Mouse (Mus musculus) embryonic facial prominence, embryonic 10.5 days (tissue): ENCODE data around the gene Cfd. TPM values are rescaled to one million over a fixed set of nuclear protein-coding genes. Genes with fewer than 3 reads are reported as not detected.
A peak's percentile ranks its signal among the peaks of the same experiment; 100 is the strongest.

Experiments
- DNase-seq: peaks from one replicate; pipeline ENCODE4 v3.0.0-alpha.2; 2017; ENCODE audit warnings: low spot score
- H3K27ac ChIP-seq: fragments of 300-500 bp; sonication (generic); replicated peaks from 2 replicates; pipeline ENCODE4 v1.5.1; 2016; ENCODE audit warnings: mild to moderate bottlenecking
- H3K27me3 ChIP-seq: fragments of 300-500 bp; sonication (generic); replicated peaks from 2 replicates; pipeline ENCODE4 v1.6.1; 2016; ENCODE audit warnings: low read depth, mild to moderate bottlenecking; ENCODE audit not compliant: poor library complexity, severe bottlenecking
- H3K36me3 ChIP-seq: fragments of 300-500 bp; sonication (generic); replicated peaks from 2 replicates; pipeline ENCODE4 v1.6.1; 2016; ENCODE audit warnings: mild to moderate bottlenecking, moderate library complexity
- H3K4me1 ChIP-seq: fragments of 300-500 bp; sonication (generic); 2 replicates; pipeline ENCODE4 v1.6.1; 2016
- H3K4me3 ChIP-seq: fragments of 300-500 bp; sonication (generic); 2 replicates; pipeline ENCODE4 v1.5.1; 2016; ENCODE audit warnings: mild to moderate bottlenecking, moderate library complexity
- H3K9me3 ChIP-seq: fragments of 300-500 bp; sonication (generic); 2 replicates; pipeline ENCODE4 v1.6.1; 2016; ENCODE audit warnings: mild to moderate bottlenecking
- WGBS: fragments of 180-500 bp; shearing (Covaris S2); methylation state at CpG from one replicate; pipeline ENCODE4 v1.1.7; 2016; 5-methylcytosine and 5-hydroxymethylcytosine counted together
- polyA plus RNA-seq: library from polyadenylated mRNA; unstranded; fragments of >200 nt; fragmentation: Nextera tagmentation; extraction: Ambion mirVana; gene quantifications from 2 replicates; pipeline ENCODE4 v1.2.1, GENCODE M21; 2016

The Cfd gene
- polyA plus RNA-seq, 1 experiment from 2014 or later: not detected

DNA sequence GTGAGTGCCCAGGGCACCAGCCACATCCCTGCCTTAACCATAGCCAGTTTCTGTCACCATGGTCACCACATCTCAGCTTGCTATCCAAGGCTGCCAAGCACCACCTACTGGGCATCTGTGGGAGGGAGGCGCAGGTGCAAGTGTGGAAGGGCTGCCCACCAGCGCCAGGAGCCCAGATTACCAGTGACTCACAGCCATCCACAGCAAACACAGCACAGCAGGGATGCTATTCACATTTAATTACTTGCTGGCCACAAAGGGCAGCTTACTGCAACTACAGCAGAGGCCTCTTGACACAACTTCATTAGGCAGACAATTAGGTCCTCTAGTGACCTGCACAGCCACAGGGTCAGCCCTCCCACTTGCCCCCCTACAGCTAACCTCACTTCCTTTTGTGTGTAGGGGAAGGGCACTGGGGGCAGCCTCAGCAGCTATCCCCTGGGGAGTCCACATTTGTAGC lies 10.3 kb downstream of the Cfd start:
- H3K36me3 ChIP-seq: peaks cover 99% of the 10 kb centered on the region
- H3K27me3 ChIP-seq: peaks cover 54% of the 10 kb centered on the region
- DNase-seq: peak; percentile 40
- no peak overlapping the region for H3K27ac ChIP-seq
- no peak overlapping the region for H3K4me3 ChIP-seq
- 23% methylated on average over 2 of the region's 2 CpGs for WGBS
- no peaks in the 10 kb centered on the region for H3K9me3 ChIP-seq
- peaks cover 29% of the 10 kb centered on the region for H3K4me1 ChIP-seq

DNA sequence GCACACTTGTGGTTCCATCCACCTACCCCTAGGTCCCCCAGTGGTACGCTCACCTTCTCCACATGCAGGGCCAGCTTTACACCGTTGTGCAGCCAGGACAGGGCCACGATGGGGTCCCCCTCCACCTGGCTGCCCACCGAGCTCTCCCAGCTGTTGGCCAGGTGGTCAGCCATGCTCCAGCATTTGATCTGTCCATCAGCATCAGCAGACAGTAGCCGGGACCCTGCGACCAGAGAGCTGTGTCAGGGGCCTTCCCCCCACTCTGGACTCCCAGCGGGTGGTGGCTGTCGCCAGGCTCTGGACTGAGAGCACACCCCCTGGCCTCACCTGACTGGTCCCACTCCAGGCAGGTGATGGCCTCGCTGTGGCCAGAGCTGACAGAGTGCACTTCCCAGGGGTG lies 16.1 kb downstream of the Cfd start:
- Histone ChIP-seq H3K4me3 (peak overlapping the region; percentile 78; the same call in 1 of the 2 replicates), H3K27me3 (peaks cover 20% of the 10 kb centered on the region), H3K27ac (no peak overlapping the region), H3K4me1 (peaks cover 23% of the 10 kb centered on the region), H3K36me3 (peaks cover 71% of the 10 kb centered on the region), H3K9me3 (no peaks in the 10 kb centered on the region)
- WGBS: 92% methylated on average over 9 of the region's 9 CpGs
- DNase-seq: no peak

DNA sequence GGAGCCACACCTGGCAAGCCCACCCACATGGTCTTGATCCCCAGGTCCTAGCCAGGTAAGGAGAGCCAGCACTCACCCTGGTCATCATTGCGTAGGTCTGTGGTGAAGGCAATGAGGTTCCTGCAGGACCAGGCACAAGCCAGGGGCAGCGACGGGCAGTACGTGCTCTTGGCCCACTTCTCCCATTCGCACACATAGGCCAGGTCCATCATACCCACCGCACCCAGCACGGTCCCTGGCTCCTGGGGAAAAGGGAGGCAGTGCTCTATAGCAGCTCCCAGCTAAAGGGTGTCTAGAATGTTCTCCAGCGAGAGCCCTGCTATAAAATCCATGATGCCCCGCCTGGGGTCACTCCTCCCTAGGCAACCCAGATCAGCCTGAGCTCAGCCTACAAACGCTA lies 16.8 kb downstream of the Cfd start:
- no peak for DNase-seq
- Histone ChIP-seq H3K4me3 (peak overlapping the region; percentile 78), H3K27ac (peak overlapping the region; percentile 49), H3K27me3 (peaks cover 15% of the 10 kb centered on the region), H3K36me3 (peaks cover 71% of the 10 kb centered on the region), H3K4me1 (peaks cover 23% of the 10 kb centered on the region), H3K9me3 (no peaks in the 10 kb centered on the region)
- 91% methylated on average over 10 of the region's 10 CpGs for WGBS

DNA sequence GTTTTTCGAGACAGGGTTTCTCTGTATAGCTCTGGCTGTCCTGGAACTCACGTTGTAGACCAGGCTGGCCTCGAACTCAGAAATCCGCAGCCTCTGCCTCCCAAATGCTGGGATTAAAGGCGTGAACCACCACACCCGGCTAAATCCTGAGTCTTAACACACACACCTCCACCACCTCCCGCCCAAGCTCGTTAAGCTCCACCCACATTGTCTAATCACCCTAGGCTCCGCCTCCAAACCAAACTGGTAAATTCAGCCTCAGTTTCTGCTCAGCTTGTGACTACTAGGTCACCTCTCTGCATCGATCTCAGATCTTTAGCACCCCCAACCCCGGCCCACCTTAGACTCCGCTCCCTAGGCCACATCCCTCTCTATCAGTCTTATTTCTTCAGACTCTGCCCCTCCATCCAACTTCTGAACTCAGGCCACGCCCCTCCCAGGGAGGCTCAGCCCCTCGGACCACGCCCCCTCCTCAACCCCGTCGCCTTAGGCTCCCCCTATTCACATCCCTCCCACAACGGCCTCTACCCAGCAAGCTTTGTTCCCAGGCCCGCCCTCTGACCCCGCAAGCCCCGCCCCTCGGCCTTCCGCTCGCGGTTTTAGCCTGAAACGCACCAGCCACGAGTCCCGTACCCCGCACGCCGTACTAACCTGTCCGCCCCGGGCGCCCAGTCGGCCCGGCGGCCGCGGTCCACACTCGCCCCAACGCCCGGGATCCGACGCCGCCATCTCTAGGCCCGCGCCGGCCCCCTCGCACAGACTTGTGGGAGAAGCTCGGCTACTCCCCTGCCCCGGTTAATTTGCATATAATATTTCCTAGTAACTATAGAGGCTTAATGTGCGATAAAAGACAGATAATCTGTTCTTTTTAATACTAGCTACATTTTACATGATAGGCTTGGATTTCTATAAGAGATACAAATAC lies 17.8 kb downstream of the Cfd start, which contains the start of gene Med16:
Gene Med16, minus strand, starts transcription at position 757 of the 925 bp plus-strand sequence.
- Histone ChIP-seq H3K27me3 (peaks cover 5% of the 10 kb centered on the region), H3K9me3 (no peaks in the 10 kb centered on the region), H3K36me3 (peaks cover 71% of the 10 kb centered on the region), H3K27ac (peak within 1 kb of the TSS; percentile 100), H3K4me3 (peak within 1 kb of the TSS; percentile 78), H3K4me1 (peaks cover 27% of the 10 kb centered on the region)
- peak; percentile 97 for DNase-seq
- WGBS: 2% methylated on average over 52 of the region's 52 CpGs

DNA sequence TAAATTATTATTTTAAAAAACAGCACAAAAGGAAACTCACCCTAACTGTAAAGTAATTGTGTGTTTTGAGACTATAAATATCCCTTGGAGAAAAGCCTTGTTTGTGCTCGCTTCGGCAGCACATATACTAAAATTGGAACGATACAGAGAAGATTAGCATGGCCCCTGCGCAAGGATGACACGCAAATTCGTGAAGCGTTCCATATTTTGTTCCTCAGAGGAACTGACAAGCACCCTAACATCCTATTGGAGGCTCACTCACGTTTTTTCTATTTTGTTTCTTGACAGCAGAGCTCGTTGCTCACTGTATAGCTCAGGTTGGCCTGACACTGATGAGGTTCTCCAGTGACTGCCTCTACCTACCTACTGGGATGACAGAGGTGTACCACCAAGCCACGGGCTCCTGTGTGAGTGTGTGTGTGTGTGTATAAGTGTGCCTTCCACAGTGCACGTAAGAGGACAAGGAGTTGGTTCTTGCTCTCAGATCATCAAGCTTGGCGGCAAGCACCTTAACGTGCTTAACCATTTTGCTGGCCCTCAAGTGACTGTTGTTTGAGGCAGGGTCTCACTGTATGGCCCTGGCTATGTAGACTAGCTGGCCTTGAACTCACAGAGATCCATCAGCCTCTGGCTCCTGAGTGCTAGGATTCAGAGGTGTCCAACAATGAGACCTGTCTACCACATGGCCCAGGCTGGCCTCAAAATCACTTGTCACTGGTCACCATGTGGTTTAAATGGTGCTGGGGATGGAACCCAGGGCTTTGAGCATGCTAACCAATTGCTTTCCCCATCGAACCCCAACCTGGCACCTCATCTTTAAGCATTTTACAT lies 18.7 kb downstream of the Cfd start:
- H3K27me3 ChIP-seq: no peaks in the 10 kb centered on the region; the same call in 1 of the 2 replicates
- 25% methylated on average over 14 of the region's 14 CpGs for WGBS
- peak; percentile 50 for DNase-seq
- H3K4me1 ChIP-seq: peaks cover 33% of the 10 kb centered on the region
- peak overlapping the region; percentile 100 for H3K27ac ChIP-seq
- H3K9me3 ChIP-seq: no peaks in the 10 kb centered on the region
- peak overlapping the region; percentile 78 for H3K4me3 ChIP-seq
- H3K36me3 ChIP-seq: peaks cover 64% of the 10 kb centered on the region

DNA sequence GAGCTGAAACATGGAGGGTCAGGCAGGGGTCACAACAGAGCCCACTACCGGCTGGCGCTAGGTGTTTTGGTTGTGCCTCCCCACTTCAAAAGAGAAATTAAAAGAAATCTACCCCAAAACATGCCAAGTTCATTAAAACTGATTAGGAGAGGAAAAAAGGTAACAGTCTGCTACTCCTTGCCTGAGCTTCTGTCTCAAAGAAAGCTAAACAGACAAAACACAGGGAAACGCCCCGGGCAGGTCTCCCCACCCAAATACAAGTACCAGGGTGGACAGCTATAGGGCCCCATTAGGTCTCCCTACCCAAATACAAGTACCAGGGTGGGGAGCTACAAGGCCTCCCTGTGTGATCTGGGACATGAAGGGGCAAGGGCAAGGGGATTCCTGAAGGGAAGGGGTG lies 19.9 kb downstream of the Cfd start, which contains the start of gene Gm26602:
Gene Gm26602, plus strand, starts transcription at position 301 of the 400 bp plus-strand sequence.
- Histone ChIP-seq H3K27ac (no peak within 1 kb of the TSS), H3K9me3 (no peaks in the 10 kb centered on the region), H3K36me3 (peaks cover 52% of the 10 kb centered on the region), H3K27me3 (no peaks in the 10 kb centered on the region; the same call in 1 of the 2 replicates), H3K4me3 (peak within 1 kb of the TSS; percentile 78), H3K4me1 (peaks cover 45% of the 10 kb centered on the region)
- DNase-seq: no peak
- 91% methylated on average over 4 of the region's 4 CpGs for WGBS

DNA sequence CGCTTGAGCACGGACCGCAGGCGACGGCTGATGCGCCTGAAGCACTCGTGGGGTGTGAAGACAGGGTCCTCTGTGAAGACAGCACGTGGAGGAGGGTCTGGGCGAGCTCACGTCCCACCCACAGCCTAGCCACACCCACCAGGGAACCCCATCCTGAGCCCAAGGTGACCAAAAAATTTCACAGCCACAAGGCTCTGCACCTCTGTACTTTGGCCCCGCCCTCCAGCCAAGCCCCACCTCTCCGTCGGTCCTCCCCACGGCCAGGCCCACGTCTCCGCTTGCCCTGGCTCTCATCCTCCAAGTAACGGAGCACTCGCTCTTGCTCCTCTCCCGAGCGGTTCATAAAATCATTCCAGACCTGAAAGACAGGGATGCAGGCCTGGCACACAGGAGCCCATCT lies 21.8 kb downstream of the Cfd start:
- H3K4me1 ChIP-seq: peaks cover 59% of the 10 kb centered on the region
- no peak overlapping the region for H3K27ac ChIP-seq
- 65% methylated on average over 20 of the region's 20 CpGs for WGBS
- H3K4me3 ChIP-seq: 0 out of 2 replicates have a peak overlapping the region, but pooled peaks have one; percentile 18
- peaks cover 34% of the 10 kb centered on the region for H3K36me3 ChIP-seq
- no peak for DNase-seq
- H3K27me3 ChIP-seq: peaks cover 4% of the 10 kb centered on the region
- no peaks in the 10 kb centered on the region for H3K9me3 ChIP-seq

DNA sequence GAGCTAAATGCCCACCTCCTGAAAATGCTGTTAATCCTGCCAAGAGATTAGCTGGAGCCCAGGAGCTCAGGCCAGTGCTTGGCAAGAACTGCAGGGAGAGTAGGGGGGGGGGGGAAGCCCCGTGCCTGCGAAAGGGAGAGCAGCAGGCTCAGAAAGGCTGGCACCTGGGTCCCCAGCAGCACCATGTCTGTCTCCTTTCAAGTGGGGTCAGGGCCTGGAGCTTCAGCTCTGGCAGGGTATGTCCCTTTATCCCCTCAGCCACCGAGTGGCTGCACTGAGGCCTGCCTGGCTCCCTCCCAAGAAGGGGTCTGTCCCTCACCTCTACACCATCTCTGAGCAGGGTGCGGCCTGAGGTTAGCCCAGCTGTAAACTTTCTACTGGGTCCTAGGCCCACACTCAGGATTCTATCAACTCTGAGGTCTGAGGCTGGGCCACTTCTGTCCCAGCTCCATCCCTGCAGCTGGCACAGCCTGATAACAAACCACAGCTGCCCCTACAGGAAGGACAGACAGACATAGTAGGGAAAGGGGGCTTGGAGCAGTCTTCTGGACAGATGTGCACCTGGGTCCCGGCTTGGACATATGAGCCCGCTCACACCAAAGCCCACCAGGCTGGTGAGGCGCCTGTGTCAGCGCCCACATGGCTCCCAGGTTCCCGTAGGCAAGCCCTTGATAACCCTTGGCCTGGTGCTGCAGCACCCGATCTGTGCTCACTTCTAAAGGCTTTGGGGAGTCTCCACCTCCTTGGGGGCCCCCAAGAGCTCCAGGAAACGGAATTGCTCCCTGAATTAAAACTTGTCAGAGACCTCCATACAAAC lies 23.7 kb downstream of the Cfd start:
- 63% methylated on average over 11 of the region's 11 CpGs for WGBS
- Histone ChIP-seq H3K4me1 (peaks cover 61% of the 10 kb centered on the region), H3K9me3 (no peaks in the 10 kb centered on the region), H3K27me3 (peaks cover 24% of the 10 kb centered on the region), H3K4me3 (peak overlapping the region; percentile 89), H3K27ac (peak overlapping the region; percentile 44; the same call in 1 of the 2 replicates), H3K36me3 (peaks cover 34% of the 10 kb centered on the region)
- DNase-seq: no peak

DNA sequence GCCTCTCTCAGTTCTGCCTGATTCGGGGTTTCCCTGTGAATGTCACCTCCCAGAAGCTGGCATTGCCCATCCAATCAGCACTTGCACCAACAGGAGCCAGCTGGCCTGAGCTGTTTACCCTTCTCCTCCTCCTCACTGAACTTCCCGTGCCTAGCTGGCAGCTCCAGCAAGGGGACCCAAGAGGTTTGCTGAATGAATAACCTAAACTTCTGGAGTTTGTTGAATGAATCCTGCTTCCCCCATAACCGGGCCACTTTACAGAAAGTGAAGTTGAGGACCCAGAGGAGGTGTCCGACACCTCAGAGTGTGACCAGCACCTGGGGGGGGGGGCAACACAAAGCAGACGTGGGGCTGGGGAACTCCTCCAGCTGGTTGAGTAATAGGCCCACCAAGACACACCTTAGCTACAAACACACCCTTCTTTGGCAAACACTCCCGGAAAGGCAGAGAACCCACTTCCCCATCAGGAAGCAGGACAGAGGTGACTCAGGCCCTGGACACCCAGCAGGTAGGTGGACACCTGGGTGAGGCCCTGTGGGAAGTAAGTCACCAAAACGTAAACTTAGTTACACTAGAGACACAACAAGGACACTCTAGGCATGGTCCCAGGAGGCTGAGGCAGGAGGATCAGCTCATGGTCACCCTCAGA lies 24.4 kb downstream of the Cfd start:
- WGBS: 77% methylated on average over 7 of the region's 7 CpGs

DNA sequence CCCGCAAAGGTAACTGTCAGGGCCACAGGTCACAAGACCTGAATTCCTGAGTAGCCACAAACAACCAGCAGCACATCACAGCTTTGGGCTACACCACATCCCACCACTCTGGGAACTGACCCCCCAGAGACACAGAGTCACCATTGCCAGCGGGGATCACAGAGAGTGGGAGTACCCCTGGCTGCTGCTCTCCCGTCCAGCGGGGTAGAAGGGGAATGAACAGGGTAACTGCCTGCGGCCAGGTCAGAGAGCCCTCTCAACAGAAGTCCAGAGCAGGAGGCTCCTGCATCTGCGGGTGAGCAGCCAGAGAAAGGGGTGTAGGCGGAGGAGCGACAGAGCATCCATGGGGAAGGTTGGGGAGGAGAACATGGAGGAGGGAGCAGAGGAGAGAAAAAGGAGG lies 25.4 kb downstream of the Cfd start:
- WGBS: 9% methylated on average over 8 of the region's 8 CpGs
- H3K4me1 ChIP-seq: peaks cover 71% of the 10 kb centered on the region
- H3K4me3 ChIP-seq: peak overlapping the region; percentile 89

More for the DNA sequence above, 24.4 kb downstream of the Cfd start:
- Histone ChIP-seq H3K4me1 (peaks cover 61% of the 10 kb centered on the region), H3K27ac (no peak overlapping the region), H3K9me3 (no peaks in the 10 kb centered on the region), H3K4me3 (peak overlapping the region; percentile 89), H3K36me3 (peaks cover 34% of the 10 kb centered on the region), H3K27me3 (peaks cover 31% of the 10 kb centered on the region)
- DNase-seq: no peak

DNA sequence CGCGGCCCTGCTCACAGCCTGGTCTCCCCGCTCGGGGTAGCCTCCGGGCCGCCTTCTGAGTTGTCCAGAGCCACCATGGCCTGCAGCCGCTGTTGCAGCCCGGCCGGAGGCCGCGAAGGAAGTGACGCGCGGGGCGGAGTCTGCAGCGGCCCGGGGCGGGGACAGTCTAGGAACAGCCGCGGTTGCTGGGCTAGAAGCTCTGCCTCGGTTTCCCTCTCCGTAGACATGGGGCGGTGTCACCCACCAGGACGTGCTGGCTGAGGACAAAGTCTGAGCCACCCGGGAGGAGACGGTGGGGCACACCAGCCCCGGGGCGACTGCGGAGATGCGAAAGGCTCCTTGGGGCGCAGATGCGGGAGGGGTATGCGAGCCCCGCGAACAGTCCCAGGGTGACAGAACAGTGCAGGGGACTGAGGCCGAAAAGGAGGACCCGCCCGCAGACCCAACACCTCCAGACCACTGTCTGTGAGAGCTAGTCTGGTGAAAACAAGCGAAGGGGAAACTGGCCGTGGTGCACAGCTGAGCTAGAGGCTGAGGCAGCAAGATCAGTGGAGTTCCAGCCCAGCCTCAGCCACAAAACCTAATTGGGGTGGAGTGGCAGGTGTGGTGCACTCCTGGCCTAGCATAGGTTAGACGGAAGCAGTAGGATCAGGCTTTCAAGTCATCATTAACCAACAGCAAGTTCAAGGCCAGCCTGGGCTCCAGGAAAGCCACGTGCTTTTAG lies 26.3 kb downstream of the Cfd start, which contains the start of gene Kiss1r:
Gene Kiss1r, plus strand, starts transcription at position 164 of the 724 bp plus-strand sequence.
- Histone ChIP-seq H3K27ac (peak within 1 kb of the TSS; percentile 94), H3K4me1 (peaks cover 80% of the 10 kb centered on the region), H3K9me3 (no peaks in the 10 kb centered on the region), H3K4me3 (peak within 1 kb of the TSS; percentile 89), H3K36me3 (peaks cover 17% of the 10 kb centered on the region), H3K27me3 (peaks cover 50% of the 10 kb centered on the region)
- WGBS: 3% methylated on average over 42 of the region's 42 CpGs
- peak; percentile 90 for DNase-seq

More for the DNA sequence above, 25.4 kb downstream of the Cfd start:
- H3K27ac ChIP-seq: peak overlapping the region; percentile 94
- H3K36me3 ChIP-seq: peaks cover 26% of the 10 kb centered on the region
- no peak for DNase-seq
- H3K27me3 ChIP-seq: peaks cover 41% of the 10 kb centered on the region
- no peaks in the 10 kb centered on the region for H3K9me3 ChIP-seq
